Mouse (Mus musculus) spleen, adult 2 months (tissue): ENCODE measurements around the gene Dnah14.

ENCODE experiments used
- CTCF ChIP-seq: fragments of 200-500 bp; IDR thresholded peaks from 2 replicates; pipeline ENCODE4 v1.5.1; 2011; ENCODE audit warnings: mild to moderate bottlenecking, inconsistent platforms; ENCODE audit not compliant: insufficient read depth, insufficient read length, insufficient replicate concordance; ENCODE audit errors: extremely low read depth
- POLR2A ChIP-seq: fragments of 200-500 bp; IDR thresholded peaks from 2 replicates; pipeline ENCODE4 v1.6.1; 2011; ENCODE audit warnings: low read depth, low read length, inconsistent platforms

- TF ChIP-seq CTCF: no peak
- TF ChIP-seq POLR2A: no peak
These were observed 271.9 kb downstream of the Dnah14 start for GRCm38 (mm10) chr1:181848210-181848609.
